Mouse (Mus musculus): ENCODE measurements around the gene Cited1. TPM values are rescaled to one million over a fixed set of nuclear protein-coding genes. Genes with fewer than 3 reads are reported as not detected.
A peak's percentile ranks its signal among the peaks of the same experiment; 100 is the strongest.

Cited1 gene
- total RNA-seq (2014; fragmentation: Nextera tagmentation) = not detected in 2 replicates
- not detected in 2 replicates for total RNA-seq (2017)

- ATAC-seq (replicated peaks; ENCODE audit: low FRiP score, low TSS enrichment, poor library complexity, severe bottlenecking) = peak; percentile 90
Measured at GRCm38 (mm10) chrX:102251937-102252860, at the start of gene Cited1. Cited1 (minus strand) TSS chrX:102252181.

- ATAC-seq (replicated peaks; ENCODE audit: low FRiP score, low TSS enrichment, poor library complexity, severe bottlenecking) = no peak
Measured at GRCm38 (mm10) chrX:102284889-102285288, 32.9 kb upstream of the Cited1 start.

- no peak for ATAC-seq (replicated peaks; ENCODE audit: low FRiP score, low TSS enrichment, poor library complexity, severe bottlenecking)
Measured at GRCm38 (mm10) chrX:102262620-102263345, 10.8 kb upstream of the Cited1 start.

DNA sequence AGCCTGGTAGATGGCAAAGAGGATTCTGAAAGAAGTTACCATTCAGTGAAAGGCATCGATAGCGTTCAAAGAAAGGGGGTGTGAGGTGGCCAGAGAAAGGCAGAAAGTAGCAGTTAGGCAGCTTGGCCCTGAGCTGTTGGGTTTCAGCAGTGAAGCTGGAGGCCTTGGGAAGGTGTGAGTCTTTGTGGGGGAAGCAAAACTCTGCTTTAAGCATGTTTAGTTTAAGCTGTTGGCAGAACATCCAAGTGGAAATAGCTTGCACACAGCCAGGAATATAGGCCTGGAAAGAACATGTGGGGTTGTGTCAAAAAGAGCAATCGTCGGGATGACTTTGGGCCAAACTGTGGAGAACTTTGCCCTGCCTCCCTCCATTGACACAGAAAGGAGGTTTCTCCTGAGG, 7.8 kb upstream of the Cited1 start:
- no peak for ATAC-seq (replicated peaks; ENCODE audit: low FRiP score, low TSS enrichment, poor library complexity, severe bottlenecking)

DNA sequence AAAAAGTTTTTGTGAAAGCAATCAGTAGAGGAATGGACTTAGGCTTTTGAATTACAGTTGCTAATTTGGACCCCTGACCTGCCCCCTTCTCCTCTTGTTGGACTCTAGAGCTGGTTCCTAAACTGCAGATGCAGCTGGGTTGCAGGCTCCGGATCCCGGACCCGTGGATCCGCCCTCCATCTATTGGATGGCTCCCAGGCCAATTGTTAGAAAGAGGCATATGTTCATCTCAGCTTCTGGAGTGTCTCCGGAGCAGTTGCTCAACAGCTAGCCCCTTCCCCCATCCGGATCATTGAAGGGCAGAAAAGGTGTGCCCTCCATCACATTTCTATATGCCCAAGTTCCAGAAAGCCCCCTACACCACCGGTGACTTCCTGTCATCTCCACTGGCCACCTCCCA, 1.9 kb upstream of the Cited1 start:
- no peak for ATAC-seq (replicated peaks; ENCODE audit: low FRiP score, low TSS enrichment, poor library complexity, severe bottlenecking)

GRCm38 (mm10) chrX:102251221-102251936, 602 bp downstream of the Cited1 start:
- no peak for ATAC-seq (replicated peaks; ENCODE audit: low FRiP score, low TSS enrichment, poor library complexity, severe bottlenecking)

GRCm38 (mm10) chrX:102250891-102251170, 1.1 kb downstream of the Cited1 start:
- no peak for ATAC-seq (replicated peaks; ENCODE audit: low FRiP score, low TSS enrichment, poor library complexity, severe bottlenecking)

- ATAC-seq (replicated peaks; ENCODE audit: low FRiP score, low TSS enrichment, poor library complexity, severe bottlenecking) = no peak
Measured at GRCm38 (mm10) chrX:102250150-102250890, 1.7 kb downstream of the Cited1 start.

DNA sequence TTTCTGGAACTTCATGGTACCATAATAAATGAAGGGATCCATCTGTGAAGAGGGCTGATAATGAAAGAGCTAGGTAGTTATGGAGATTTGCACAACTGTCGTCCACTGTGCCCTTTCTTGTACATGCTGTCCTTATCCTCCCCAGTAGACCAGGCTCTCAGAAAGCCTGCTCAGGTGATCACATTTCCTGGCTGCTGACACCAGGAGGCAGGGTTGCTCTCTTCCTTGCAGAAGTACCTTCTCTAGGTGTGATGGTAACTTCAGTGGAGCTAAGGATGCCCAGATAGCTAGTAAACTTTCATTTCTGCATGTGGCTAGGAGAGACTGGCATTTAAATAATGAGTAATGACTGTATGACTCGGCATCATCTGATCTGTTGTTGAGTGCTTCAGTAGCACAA, 7.6 kb downstream of the Cited1 start:
- ATAC-seq (replicated peaks; ENCODE audit: low FRiP score, low TSS enrichment, poor library complexity, severe bottlenecking) = no peak

DNA sequence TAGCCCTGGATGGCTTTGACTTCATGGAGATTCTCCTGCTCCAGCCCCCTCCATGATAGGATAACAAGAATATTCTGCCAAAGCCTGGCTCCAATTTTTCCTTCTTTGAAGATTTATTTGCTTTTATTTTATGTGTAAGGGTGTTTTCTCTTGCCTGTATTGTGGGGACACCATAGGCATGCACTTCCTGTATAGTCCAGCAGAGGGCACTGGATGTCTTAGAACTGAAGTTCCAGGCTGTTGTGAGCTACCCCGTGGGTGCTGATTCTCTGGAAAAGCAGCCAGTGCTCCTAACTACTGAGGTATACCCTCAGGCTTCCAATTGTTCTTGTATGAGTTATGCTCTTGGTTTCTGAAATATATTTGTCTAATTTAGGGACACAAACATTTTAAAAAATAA, 32.9 kb downstream of the Cited1 start:
- ATAC-seq (replicated peaks; ENCODE audit: low FRiP score, low TSS enrichment, poor library complexity, severe bottlenecking) = peak; percentile 61; the same call in 1 of the 2 replicates

- ATAC-seq (replicated peaks; ENCODE audit: low FRiP score, low TSS enrichment, poor library complexity, severe bottlenecking) = peak; percentile 77; the same call in 1 of the 2 replicates
Measured at GRCm38 (mm10) chrX:102215356-102215755, 36.6 kb downstream of the Cited1 start.

Other genes with a start within 250 kb of the Cited1 start
- gene Rtl5, start 180.9 kb downstream of the Cited1 start, total RNA-seq (2014; fragmentation: Nextera tagmentation) = 0.52 and 4.6 TPM in 2 replicates
- 1.2 TPM in 1 of 2 replicates, not detected in the other for gene Rtl5, start 180.9 kb downstream of the Cited1 start, total RNA-seq (2017)
- 67.6 and 96.7 TPM in 2 replicates for gene Pin4, start 132.7 kb downstream of the Cited1 start, total RNA-seq (2014; fragmentation: Nextera tagmentation)
- 162 and 169 TPM in 2 replicates for gene Pin4, start 132.7 kb downstream of the Cited1 start, total RNA-seq (2017)
- 14.2 and 22.9 TPM in 2 replicates for gene Ercc6l, start 95.1 kb downstream of the Cited1 start, total RNA-seq (2014; fragmentation: Nextera tagmentation)
- 27.2 and 27.8 TPM in 2 replicates for gene Ercc6l, start 95.1 kb downstream of the Cited1 start, total RNA-seq (2017)
- gene Rps4x, start 62.8 kb downstream of the Cited1 start, total RNA-seq (2014; fragmentation: Nextera tagmentation) = 4,499 and 4,557 TPM in 2 replicates
- 2,530 and 2,821 TPM in 2 replicates for gene Rps4x, start 62.8 kb downstream of the Cited1 start, total RNA-seq (2017)

Measured in megakaryocyte-erythroid progenitor cell, adult 5-6 weeks (primary cell).